Mouse (Mus musculus): ENCODE data around the gene Klrg1.

The Klrg1 gene

DNA sequence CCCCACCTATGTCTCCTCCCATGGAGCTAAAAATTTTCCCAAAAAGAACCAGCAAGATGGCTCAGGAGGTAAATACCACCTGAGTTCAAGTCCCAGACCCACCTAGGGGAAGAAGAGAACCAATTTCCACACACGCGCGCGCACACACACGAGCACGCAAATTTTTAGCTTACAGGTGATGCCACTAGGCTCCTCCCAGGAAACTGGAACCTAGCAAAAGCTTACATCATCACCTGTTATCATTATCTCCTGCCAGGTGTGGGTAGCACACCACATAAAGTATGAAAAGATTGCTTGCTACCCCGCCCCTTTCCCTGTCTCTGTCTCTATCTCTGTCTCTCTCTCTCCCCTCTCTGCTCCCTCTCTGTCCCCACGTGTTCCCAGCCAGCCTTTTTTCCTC lies 10.4 kb upstream of the Klrg1 start:
- peak; percentile 87 for DNase-seq (ENCODE audit: low read depth)

GRCm38 (mm10) chr6:122292184-122292583 lies 9.5 kb upstream of the Klrg1 start:
- DNase-seq (ENCODE audit: low read depth) = peak; percentile 87

DNA sequence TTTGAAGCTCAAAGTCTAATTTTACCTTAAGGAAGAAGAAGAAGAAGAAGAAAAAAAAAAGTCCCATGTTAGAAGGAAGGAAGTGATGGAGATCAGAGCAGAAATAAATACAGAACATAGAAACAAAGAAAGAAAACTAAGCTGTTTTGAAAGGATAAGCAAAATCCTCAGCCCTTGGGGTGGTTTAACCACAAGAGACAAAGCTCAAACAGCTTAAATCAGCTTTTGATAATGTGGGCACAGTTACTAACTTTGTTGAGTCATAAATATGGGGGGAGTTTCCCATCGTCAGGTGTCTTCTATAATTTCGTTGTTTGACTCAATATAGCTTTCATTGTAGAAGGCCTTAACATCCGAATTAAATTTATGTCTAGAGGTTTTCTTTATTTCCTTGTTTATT lies 9.1 kb upstream of the Klrg1 start:
- peak; percentile 92 for DNase-seq (ENCODE audit: low read depth)

- DNase-seq (ENCODE audit: low read depth) = no peak
Observed at GRCm38 (mm10) chr6:122291264-122291663, 8.6 kb upstream of the Klrg1 start.

GRCm38 (mm10) chr6:122290253-122290652 lies 7.6 kb upstream of the Klrg1 start:
- DNase-seq (ENCODE audit: low read depth) = peak; percentile 70

GRCm38 (mm10) chr6:122289313-122289712 lies 6.6 kb upstream of the Klrg1 start:
- DNase-seq (ENCODE audit: low read depth) = peak; percentile 62

DNA sequence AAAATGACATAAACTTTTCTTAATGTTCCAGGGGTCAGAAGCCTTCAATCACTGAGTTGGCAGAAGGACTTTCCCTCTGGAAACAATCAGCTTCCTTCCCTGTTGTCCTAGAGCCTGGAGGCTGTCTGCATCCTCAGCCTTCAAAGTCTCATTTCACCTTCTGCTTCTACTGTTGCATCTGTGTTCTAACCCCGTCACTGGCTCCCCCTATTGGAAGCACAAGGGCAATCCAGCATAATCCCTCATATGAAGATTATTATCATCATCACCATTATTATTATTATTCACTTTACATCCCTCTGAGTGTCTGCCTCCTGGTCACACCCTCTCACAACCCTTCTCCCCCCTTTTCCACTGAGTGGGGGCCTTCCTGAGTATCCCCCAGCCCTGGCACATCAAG lies 5.6 kb upstream of the Klrg1 start:
- peak; percentile 70 for DNase-seq (ENCODE audit: low read depth)

GRCm38 (mm10) chr6:122284823-122285222 lies 2.1 kb upstream of the Klrg1 start:
- DNase-seq (ENCODE audit: low read depth) = peak; percentile 37

GRCm38 (mm10) chr6:122284304-122284703 lies 1.6 kb upstream of the Klrg1 start:
- peak; percentile 12 for DNase-seq (ENCODE audit: low read depth)

DNA sequence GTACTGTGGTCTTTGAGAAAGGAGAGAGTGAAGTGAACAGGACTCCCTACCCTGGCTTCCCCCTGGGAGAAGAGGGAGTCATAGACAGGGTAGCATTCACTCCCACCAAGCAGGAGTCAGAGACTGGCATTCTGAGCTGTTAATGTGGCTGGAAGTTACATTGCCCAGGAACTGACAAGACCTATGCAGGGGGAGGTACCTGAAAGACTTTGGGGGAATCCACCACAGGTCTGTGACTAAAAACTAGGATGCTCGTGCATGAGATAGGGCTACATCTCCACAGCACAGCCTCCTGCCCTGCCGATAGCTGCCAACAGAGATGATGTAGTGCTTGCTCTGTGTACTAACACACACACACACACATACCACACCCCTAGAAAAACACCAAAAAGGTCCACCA lies 747 bp upstream of the Klrg1 start:
- DNase-seq (ENCODE audit: low read depth) = peak; percentile 59

DNA sequence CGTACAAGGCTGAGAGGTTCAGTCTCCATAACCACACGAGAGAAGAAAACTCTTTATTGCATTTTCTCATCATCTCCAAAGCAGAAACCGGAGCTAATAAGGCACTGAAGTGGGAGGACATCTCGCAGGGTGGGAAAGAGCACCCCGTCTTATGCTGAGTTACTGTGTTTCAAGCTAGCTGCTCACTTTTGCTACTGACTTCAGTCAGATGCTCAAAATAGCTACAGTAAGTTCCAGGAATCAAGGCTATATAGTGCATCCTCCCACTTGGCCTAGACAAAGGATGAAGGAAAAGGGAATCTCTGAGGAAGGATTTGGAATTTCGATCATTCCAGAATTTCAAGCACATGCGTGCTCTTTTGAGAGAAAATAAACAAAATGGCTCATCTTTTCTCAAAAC lies 6.1 kb downstream of the Klrg1 start:
- DNase-seq (ENCODE audit: low read depth) = no peak

GRCm38 (mm10) chr6:122274546-122274945 lies 8.1 kb downstream of the Klrg1 start:
- DNase-seq (ENCODE audit: low read depth) = peak; percentile 69

GRCm38 (mm10) chr6:122270152-122270551 lies 12.5 kb downstream of the Klrg1 start:
- DNase-seq (ENCODE audit: low read depth) = peak; percentile 83

- DNase-seq (ENCODE audit: low read depth) = peak; percentile 74
Observed at GRCm38 (mm10) chr6:122269170-122269569, 13.5 kb downstream of the Klrg1 start.

GRCm38 (mm10) chr6:122268561-122268960 lies 14.1 kb downstream of the Klrg1 start:
- DNase-seq (ENCODE audit: low read depth) = no peak

DNA sequence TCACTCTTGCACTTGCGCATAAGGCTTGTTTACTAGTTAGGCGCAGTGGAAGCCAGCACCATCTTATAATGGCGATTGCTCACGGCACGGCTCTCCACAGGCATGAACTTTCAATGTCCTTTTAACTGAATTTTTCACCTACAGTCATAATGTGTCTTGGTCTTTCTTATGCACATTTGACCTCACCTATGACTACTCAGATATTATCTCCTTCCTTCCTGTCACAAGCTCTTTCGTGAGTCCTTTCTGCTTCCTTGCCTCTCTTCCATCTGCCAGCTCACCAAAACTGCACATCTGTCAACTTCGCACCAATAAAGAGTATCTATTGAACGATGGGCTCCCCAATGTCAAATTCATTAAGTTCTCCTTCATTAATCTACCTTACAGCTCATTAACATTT lies 20.1 kb downstream of the Klrg1 start:
- peak; percentile 76 for DNase-seq (ENCODE audit: low read depth)

- DNase-seq (ENCODE audit: low read depth) = peak; percentile 66
Observed at GRCm38 (mm10) chr6:122252146-122252545, 30.5 kb downstream of the Klrg1 start.

- no peak for DNase-seq (ENCODE audit: low read depth)
Observed at GRCm38 (mm10) chr6:122250033-122250432, 32.6 kb downstream of the Klrg1 start.
